Comparison of ENCODE assay signal across 8 mouse cellular contexts in the genomic region with DNA sequence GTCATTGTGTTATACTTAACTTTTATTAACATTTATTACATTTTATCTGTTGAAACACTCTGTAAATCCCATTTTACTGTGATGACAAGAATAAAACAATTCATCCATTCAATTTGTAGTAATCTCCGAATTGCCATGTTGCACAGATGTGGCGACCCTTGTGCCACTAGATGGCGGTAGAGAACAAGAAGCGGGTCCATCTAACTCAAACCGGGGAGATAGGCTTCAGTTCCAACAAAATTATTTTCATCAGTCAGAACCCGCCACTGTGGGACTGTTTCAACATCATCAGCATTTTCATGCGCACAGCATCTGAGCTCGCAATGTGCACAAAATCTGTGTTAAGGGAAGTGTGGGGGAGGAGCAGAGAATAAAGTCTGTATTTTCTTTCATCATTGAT. TPM values are rescaled to one million over a fixed set of nuclear protein-coding genes. Genes with fewer than 3 reads are reported as not detected.
A peak's percentile ranks its signal among the peaks of the same experiment; 100 is the strongest.
DNase-seq lines count a peak whose midpoint lies in the region; ATAC-seq and TF ChIP-seq lines count a peak whose summit lies in the region.

No protein-coding gene starts in this region.

- TF ChIP-seq CTCF in cerebellum, adult 2 months (IDR thresholded peaks at IDR 0.05; ENCODE audit: borderline replicate concordance, insufficient read depth, low read depth, low read length): peak; percentile 85
- peak; percentile 77; the same call in 1 of the 2 replicates for TF ChIP-seq CTCF in small intestine, adult 2 months (IDR thresholded peaks at IDR 0.05; ENCODE audit: extremely low read depth, insufficient read length, insufficient replicate concordance, low read depth, low read length)

- H3K4me2 ChIP-seq in intestine, embryonic 15.5 days (replicated peaks): no peak overlapping the region
- no peak overlapping the region for H3K4me2 ChIP-seq in midbrain, embryonic 11.5 days

- 1% methylated on average over 8 of the region's 8 CpGs for WGBS in cerebellum, adult 2 months
- WGBS in intestine, embryonic 15.5 days: 5% methylated on average over 8 of the region's 8 CpGs
- WGBS in midbrain, embryonic 11.5 days: 10% methylated on average over 8 of the region's 8 CpGs
- WGBS in small intestine, adult 2 months: 8% methylated on average over 8 of the region's 8 CpGs

- H3K9ac ChIP-seq in intestine, embryonic 15.5 days: no peak overlapping the region
- H3K9ac ChIP-seq in midbrain, embryonic 11.5 days (ENCODE audit: low read length): no peak overlapping the region

- H3K9me3 ChIP-seq in intestine, embryonic 15.5 days: no peaks in the 10 kb centered on the region
- no peaks in the 10 kb centered on the region for H3K9me3 ChIP-seq in midbrain, embryonic 11.5 days (ENCODE audit: control insufficient read depth, low read length)

- peak; percentile 71 for ATAC-seq in intestine, embryonic 15.5 days
- peak; percentile 88 for ATAC-seq in midbrain, embryonic 11.5 days (ENCODE audit: low FRiP score)

- H3K27ac ChIP-seq in cerebellum, adult 2 months (ENCODE audit: insufficient read depth, low read length): no peak overlapping the region
- H3K27ac ChIP-seq in intestine, embryonic 15.5 days: no peak overlapping the region
- no peak overlapping the region for H3K27ac ChIP-seq in midbrain, embryonic 11.5 days (ENCODE audit: low read depth, low read length)
- no peak overlapping the region for H3K27ac ChIP-seq in small intestine, adult 2 months (ENCODE audit: insufficient read depth, low read depth, low read length)

- no peaks in the 10 kb centered on the region for H3K36me3 ChIP-seq in intestine, embryonic 15.5 days
- H3K36me3 ChIP-seq in midbrain, embryonic 11.5 days (ENCODE audit: control insufficient read depth, insufficient read depth, low read length): no peaks in the 10 kb centered on the region
- no peaks in the 10 kb centered on the region for H3K36me3 ChIP-seq in small intestine, adult 2 months (ENCODE audit: control insufficient read depth, insufficient read depth, low read length)

- H3K4me3 ChIP-seq in cerebellum, adult 2 months (replicated peaks; ENCODE audit: insufficient read depth, low read depth, low read length): no peak overlapping the region
- no peak overlapping the region for H3K4me3 ChIP-seq in intestine, embryonic 15.5 days (replicated peaks)
- H3K4me3 ChIP-seq in midbrain, embryonic 11.5 days (ENCODE audit: low read depth, low read length): no peak overlapping the region
- no peak overlapping the region for H3K4me3 ChIP-seq in small intestine, adult 2 months (ENCODE audit: low read depth, low read length)

- no peak for TF ChIP-seq POLR2A in cerebellum, adult 2 months (IDR thresholded peaks at IDR 0.05; ENCODE audit: borderline replicate concordance, insufficient read depth, low read length)
- TF ChIP-seq POLR2A in small intestine, adult 2 months (IDR thresholded peaks at IDR 0.05; ENCODE audit: low read depth, low read length): no peak

- no peaks in the 10 kb centered on the region for H3K4me1 ChIP-seq in cerebellum, adult 2 months (ENCODE audit: control insufficient read depth, insufficient read depth, low read length)
- no peaks in the 10 kb centered on the region for H3K4me1 ChIP-seq in intestine, embryonic 15.5 days (replicated peaks)
- H3K4me1 ChIP-seq in midbrain, embryonic 11.5 days (ENCODE audit: control insufficient read depth, insufficient read depth, low read length): no peaks in the 10 kb centered on the region
- no peaks in the 10 kb centered on the region for H3K4me1 ChIP-seq in small intestine, adult 2 months (ENCODE audit: control insufficient read depth, insufficient read depth, insufficient read length, low read length)

- no peaks in the 10 kb centered on the region for H3K27me3 ChIP-seq in cerebellum, adult 2 months (ENCODE audit: control insufficient read depth, insufficient read depth, low read length)
- H3K27me3 ChIP-seq in intestine, embryonic 15.5 days (replicated peaks): no peaks in the 10 kb centered on the region
- H3K27me3 ChIP-seq in midbrain, embryonic 11.5 days (ENCODE audit: control insufficient read depth, insufficient read depth, low read length): no peaks in the 10 kb centered on the region
- no peaks in the 10 kb centered on the region for H3K27me3 ChIP-seq in small intestine, adult 2 months (ENCODE audit: control insufficient read depth, insufficient read depth, low read length)

- DNase-seq in gastrocnemius, adult 18-20 months (ENCODE audit: low spot score): peak; percentile 39
- no peak for DNase-seq in gastrocnemius, postnatal 25 days
- DNase-seq in cerebellum, adult 2 months: peak; percentile 51 to 61
- peak; percentile 57 to 94 for DNase-seq in frontal cortex, adult 2 months (ENCODE audit: extremely low spot score in 1 of 2, low spot score in 1 of 2)
- DNase-seq in left cerebral cortex, adult 9 months (ENCODE audit: low spot score in 2 of 2): peak; percentile 38 to 83
- DNase-seq in midbrain, embryonic 11.5 days (ENCODE audit: low spot score, missing footprints): peak; percentile 96

RNA-seq across cellular contexts. Expression of a gene that starts 44.2 kb away (rescaled TPM):
- total RNA-seq in gastrocnemius, adult 18-20 months (2021): 1 to 10 TPM; 2.2 to 2.7 TPM
- total RNA-seq in gastrocnemius, postnatal 25 days (2021): 1 to 10 TPM; 2.6 to 2.8 TPM
- 25.0 and 27.0 TPM in 2 replicates for polyA plus RNA-seq in cerebellum, adult 2 months (2012; rRNA removed)
- 25.3 and 28.7 TPM in 2 replicates for polyA plus RNA-seq in frontal cortex, adult 2 months (2012; rRNA removed)
- 18.0 and 22.2 TPM in 2 replicates for polyA plus RNA-seq in intestine, embryonic 15.5 days (2015; fragmentation: Nextera tagmentation; extraction: Ambion mirVana)
- 56.7 and 62.0 TPM in 2 replicates for polyA plus RNA-seq in midbrain, embryonic 11.5 days (2014; fragmentation: Nextera tagmentation; extraction: Ambion mirVana)
- 0.14 and 0.19 TPM in 2 replicates for polyA plus RNA-seq in small intestine, adult 2 months (2012; rRNA removed)

Comparison
In these comparisons a context has a peak if more than half of its experiments do, and no peak if none do; other contexts are left out.
1. RNA of a gene that starts 44.2 kb away (polyA plus RNA-seq): 56.7 to 62.0 TPM in midbrain, embryonic 11.5 days, 25.3 to 28.7 TPM in frontal cortex, adult 2 months, 25.0 to 27.0 TPM in cerebellum, adult 2 months and 18.0 to 22.2 TPM in intestine, embryonic 15.5 days; 0.14 to 0.19 TPM in small intestine, adult 2 months; every median in the first group is over 10 times any median in the second.